Comparison of ENCODE assay signal across 16 mouse cellular contexts in the genomic region with DNA sequence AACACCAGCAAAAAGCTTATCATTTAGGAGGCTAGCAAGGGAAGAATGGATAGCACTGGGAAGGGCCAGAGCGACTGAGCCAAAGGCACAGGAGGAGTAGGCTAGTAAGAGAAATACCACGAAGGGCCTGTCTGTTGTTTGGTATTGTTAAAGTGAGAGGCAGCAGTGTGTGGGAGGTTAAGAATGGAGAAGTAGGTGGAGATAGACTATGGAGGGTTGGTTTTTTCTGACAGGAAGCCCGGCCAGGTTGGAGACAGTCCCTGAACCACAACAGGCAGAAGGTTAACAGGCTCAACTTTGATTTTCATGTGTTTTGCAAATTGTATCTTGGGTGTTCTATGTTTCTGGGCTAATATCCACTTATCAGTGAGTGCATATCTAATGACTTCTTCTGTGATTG.
"Had no signal": no experiment of that assay in that cellular context is flagged by ENCODE, and none has a peak within 500 bp of the region (broad histone marks: within the 10 kb centered on the region; RNA-seq: fewer than 3 reads in every experiment).

No protein-coding gene starts in this region.

- DNase-seq: kidney, adult 2 months; kidney, postnatal 36 days; layer of hippocampus, postnatal 36 days; liver, embryonic 13.5 days; lung, adult 2 months; retina, postnatal 1 day; right cerebral cortex, postnatal 25 days; spleen, adult 18-20 months; thymus, postnatal 36 days had no signal

- H3K27ac ChIP-seq: kidney, postnatal 0 days; left cerebral cortex, adult 2 months; liver, embryonic 13.5 days; midbrain, embryonic 12.5 days; midbrain, embryonic 15.5 days; neural tube, embryonic 12.5 days; neural tube, embryonic 15.5 days; stomach, embryonic 15.5 days had no signal

- ATAC-seq: midbrain, embryonic 15.5 days had no signal

- H3K9ac ChIP-seq: liver, embryonic 13.5 days; midbrain, embryonic 12.5 days; midbrain, embryonic 15.5 days; neural tube, embryonic 12.5 days; neural tube, embryonic 15.5 days; stomach, embryonic 15.5 days had no signal

- H3K4me1 ChIP-seq: midbrain, embryonic 12.5 days; midbrain, embryonic 15.5 days; neural tube, embryonic 12.5 days; neural tube, embryonic 15.5 days; stomach, embryonic 15.5 days had no signal

- H3K36me3 ChIP-seq: liver, embryonic 13.5 days; midbrain, embryonic 12.5 days; midbrain, embryonic 15.5 days; neural tube, embryonic 12.5 days; neural tube, embryonic 15.5 days; stomach, embryonic 15.5 days had no signal

- H3K27me3 ChIP-seq: midbrain, embryonic 12.5 days; midbrain, embryonic 15.5 days; neural tube, embryonic 12.5 days; neural tube, embryonic 15.5 days; stomach, embryonic 15.5 days had no signal

- H3K9me3 ChIP-seq: liver, embryonic 13.5 days; midbrain, embryonic 12.5 days; midbrain, embryonic 15.5 days; neural tube, embryonic 12.5 days; neural tube, embryonic 15.5 days; stomach, embryonic 15.5 days had no signal

- H3K4me2 ChIP-seq: liver, embryonic 13.5 days; midbrain, embryonic 12.5 days; midbrain, embryonic 15.5 days; neural tube, embryonic 12.5 days; neural tube, embryonic 15.5 days; stomach, embryonic 15.5 days had no signal

- H3K4me3 ChIP-seq: left cerebral cortex, adult 2 months; liver, embryonic 13.5 days; midbrain, embryonic 12.5 days; midbrain, embryonic 15.5 days; neural tube, embryonic 12.5 days; neural tube, embryonic 15.5 days; stomach, embryonic 15.5 days had no signal
